Mouse (Mus musculus): ENCODE measurements around the gene Hoxb13. TPM values are rescaled to one million over a fixed set of nuclear protein-coding genes. Genes with fewer than 3 reads are reported as not detected.

Hoxb13 gene
- polyA plus RNA-seq (2017; shearing (Covaris generic)), result not detected

DNA sequence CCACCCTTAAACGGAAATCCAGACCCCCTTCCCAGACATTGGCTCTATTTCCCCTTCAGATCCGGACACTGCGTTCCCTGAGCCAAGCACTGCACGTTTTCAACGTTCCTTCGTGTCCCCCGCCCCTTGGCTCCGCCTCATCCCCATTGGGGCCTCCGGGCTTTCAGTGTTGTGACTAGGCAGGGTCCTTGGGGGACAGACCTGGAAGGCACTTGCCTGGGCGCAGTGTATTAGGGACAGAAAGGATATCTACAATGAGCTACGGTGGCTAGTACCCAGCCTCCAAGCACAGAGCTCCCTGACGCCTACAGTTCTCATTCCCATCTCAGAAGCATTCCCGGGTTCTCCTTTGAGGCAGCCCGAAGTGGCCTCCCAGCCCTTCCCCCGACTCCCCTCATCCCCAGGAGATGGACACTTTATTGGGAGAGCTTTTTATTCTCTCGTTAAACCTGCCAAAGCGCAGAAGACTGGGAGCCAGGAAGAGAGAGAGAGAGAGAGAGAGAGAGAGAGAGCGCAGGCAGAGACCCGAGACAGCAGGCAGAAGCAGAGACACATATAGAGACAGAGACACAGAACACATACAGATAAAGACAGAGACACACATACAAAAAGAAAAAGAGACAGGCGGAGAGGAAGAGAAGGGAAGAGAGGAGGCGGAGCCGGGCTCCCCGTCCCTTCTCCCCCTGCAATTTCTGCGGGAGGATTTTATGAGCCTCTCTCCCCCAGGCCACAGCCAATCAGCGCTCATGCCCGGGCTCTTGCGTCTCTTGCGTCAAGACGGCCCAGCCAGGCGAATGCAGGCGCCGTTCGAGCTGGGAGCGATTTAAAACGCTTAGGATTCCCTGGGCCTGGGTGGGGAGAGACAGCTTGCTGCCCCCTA is at the start of gene Hoxb13:
Hoxb13 (plus strand) TSS at position 796 of the 880 bp plus-strand sequence.

Other genes starting within 250 kb of the Hoxb13 start
- gene Igf2bp1, start 188.4 kb upstream of the Hoxb13 start, polyA plus RNA-seq (2017; shearing (Covaris generic)), result 0.06 TPM
- gene Gip, start 169.8 kb upstream of the Hoxb13 start, polyA plus RNA-seq (2017; shearing (Covaris generic)), result not detected
- 54.2 TPM for gene Snf8, start 159.4 kb upstream of the Hoxb13 start, polyA plus RNA-seq (2017; shearing (Covaris generic))
- 46.6 TPM for gene Ube2z, start 128.9 kb upstream of the Hoxb13 start, polyA plus RNA-seq (2017; shearing (Covaris generic))
- 247 TPM for gene Atp5g1, start 118.6 kb upstream of the Hoxb13 start, polyA plus RNA-seq (2017; shearing (Covaris generic))
- not detected for gene Calcoco2, start 82.4 kb upstream of the Hoxb13 start, polyA plus RNA-seq (2017; shearing (Covaris generic))
- gene Ttll6, start 60.5 kb upstream of the Hoxb13 start, polyA plus RNA-seq (2017; shearing (Covaris generic)), result not detected
- gene Hoxb9, start 77.1 kb downstream of the Hoxb13 start, polyA plus RNA-seq (2017; shearing (Covaris generic)), result not detected
- not detected for gene Hoxb8, start 87.6 kb downstream of the Hoxb13 start, polyA plus RNA-seq (2017; shearing (Covaris generic))
- not detected for gene Hoxb7, start 92.3 kb downstream of the Hoxb13 start, polyA plus RNA-seq (2017; shearing (Covaris generic))
- not detected for gene Hoxb6, start 98.2 kb downstream of the Hoxb13 start, polyA plus RNA-seq (2017; shearing (Covaris generic))
- gene Hoxb5, start 109.0 kb downstream of the Hoxb13 start, polyA plus RNA-seq (2017; shearing (Covaris generic)), result not detected
- 0.22 TPM for gene Hoxb4, start 124.0 kb downstream of the Hoxb13 start, polyA plus RNA-seq (2017; shearing (Covaris generic))
- gene Hoxb3, start 129.0 kb downstream of the Hoxb13 start, polyA plus RNA-seq (2017; shearing (Covaris generic)), result not detected
- not detected for gene Hoxb2, start 156.2 kb downstream of the Hoxb13 start, polyA plus RNA-seq (2017; shearing (Covaris generic))
- not detected for gene Hoxb1, start 171.4 kb downstream of the Hoxb13 start, polyA plus RNA-seq (2017; shearing (Covaris generic))